Mouse (Mus musculus): ENCODE results near the gene Inpp1. TPM values are rescaled to one million over a fixed set of nuclear protein-coding genes. Genes with fewer than 3 reads are reported as not detected.
"Not testable (repeated sequence)": the region's sequence is repeated elsewhere in the genome, so short reads cannot be mapped to it uniquely, and the experiment has no call there.

Gene Inpp1
- 11.8 and 12.7 TPM in 2 replicates for polyA plus RNA-seq (2012; rRNA removed)

DNA sequence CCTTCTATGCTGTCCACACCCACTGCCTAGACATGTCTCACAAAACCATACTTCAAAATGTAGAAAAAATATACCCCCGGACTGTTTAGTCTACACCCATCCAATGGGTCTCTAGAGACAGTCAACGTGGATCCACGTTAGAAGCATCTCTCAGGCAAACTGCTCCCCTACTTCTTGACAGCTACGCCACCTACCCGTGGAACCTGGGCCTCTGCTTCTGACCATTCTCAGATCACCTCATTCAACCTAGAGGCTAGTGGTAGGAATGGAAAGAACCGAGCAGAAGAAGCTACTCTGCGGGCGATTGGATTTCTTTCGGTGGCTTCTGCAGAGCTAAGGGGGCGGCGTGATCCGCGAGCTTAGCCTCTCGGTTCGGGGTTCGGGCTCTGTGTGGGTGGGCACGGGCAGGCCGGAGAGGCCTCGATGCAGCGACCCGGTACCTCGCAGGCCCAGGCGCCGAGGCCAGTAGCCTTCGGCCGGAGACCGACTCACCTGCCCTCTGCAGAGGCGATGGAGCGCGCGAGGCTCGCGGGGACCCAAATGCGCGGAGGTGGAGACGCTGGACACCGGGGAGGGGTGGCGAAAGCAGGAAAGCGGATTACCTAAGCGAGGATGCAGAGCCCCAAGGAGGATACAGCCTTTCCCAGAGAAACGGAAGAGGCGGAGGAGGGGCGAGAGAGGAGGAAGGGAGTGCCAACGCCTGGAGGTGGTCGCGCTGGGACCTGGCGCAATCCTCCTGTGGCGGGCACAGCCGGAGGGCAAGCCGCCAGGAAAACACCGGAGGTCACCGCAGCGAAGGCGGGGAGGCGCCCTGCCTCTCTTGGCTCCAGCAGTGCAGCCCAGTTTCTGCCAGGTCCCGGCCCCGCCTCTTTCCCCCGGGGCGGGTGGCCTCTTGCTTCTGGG, at the start of gene Inpp1:
TSS of gene Inpp1 (minus strand) at position 779 of the 903 bp plus-strand sequence.
- no peak for DNase-seq (ENCODE audit: low read depth)

DNA sequence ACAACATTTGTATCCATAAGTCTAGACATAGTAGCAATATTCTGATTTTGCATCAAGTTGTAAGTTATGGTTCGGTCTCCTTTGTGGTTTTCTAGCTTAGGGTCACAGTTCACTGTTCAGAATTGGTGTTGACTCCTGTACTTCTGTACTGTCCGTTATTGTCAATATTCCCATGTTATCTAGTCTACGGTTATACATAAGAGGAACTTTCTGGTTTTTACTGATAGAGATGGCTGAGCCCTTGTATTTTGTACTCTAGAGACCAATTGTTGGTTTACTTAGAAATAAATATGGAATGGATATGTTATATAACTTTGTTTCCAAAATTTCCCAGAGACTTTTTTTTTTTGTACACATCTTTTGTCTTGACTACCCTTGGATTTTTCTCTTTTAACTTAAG, 48.5 kb upstream of the Inpp1 start:
- no peak for DNase-seq (ENCODE audit: low read depth)

DNA sequence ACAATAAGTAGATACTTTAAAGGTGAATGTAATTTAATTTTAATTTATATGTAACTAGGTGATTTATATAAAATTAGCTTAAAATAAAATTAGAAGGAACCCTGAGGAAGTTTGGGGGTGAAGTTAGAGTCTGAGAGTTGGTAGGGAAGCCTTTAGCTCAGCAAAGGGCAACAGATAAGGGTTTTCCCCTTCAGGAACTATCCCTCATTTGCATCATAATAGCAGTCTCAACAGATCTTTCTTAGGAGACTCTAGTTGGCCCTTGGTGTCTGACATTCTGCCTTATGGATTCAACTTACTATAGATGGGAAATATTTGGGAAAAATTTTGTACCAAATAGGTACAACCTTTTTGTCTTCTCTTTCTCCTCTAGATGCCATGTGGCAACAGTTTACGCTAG, 46.7 kb upstream of the Inpp1 start:
- no peak for DNase-seq (ENCODE audit: low read depth)

DNA sequence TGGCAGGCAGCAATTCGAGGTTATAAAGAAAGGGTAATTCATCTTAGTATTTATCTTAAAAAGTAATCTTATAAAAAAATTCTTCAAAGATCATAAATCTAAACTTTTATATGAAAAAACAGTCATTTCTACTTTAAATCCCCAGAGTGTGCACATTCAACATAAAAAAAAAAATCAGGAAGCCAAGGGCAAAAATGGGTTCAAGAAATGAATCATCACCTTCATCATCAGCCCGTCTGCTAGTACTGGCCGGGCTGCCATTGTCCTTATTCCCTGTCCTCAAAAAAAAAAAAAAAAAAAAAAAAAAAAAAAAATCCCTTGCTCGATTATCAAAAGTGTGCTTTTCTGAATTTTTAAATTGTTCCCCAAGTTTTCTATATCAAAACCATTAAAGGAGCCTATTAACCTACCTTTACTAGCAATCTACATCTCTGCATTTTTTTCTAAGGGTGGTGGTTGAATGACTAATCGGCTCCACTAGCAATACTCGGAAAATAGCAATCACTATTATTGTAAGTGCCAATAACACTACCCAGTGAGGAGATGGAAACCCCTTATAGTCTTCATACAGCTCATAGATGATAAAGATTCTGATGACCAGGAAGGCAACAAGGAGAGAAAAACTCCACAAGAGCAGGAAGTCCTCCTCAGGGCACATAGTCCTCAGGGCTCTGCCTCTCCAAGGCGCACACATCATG, 38.6 kb upstream of the Inpp1 start:
- DNase-seq (ENCODE audit: low read depth) = no peak

DNA sequence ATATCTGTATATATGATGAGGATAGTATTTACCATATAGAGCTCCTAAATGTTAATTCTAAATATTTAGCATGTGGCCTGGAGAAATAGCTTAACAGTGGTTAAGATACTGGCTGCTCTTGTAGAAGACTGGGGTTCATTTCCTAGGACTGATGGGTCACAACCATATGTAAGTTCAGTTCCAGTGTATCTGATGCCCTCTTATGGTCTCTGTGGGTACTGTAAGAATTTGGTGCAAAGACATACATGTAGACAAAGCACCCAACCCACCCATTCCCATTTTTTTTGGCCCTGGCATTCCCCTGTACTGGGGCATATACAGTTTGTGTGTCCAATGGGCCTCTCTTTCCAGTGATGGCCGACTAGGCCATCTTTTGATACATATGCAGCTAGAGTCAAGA, 36.5 kb upstream of the Inpp1 start:
- not testable (repeated sequence) for DNase-seq (ENCODE audit: low read depth)

DNA sequence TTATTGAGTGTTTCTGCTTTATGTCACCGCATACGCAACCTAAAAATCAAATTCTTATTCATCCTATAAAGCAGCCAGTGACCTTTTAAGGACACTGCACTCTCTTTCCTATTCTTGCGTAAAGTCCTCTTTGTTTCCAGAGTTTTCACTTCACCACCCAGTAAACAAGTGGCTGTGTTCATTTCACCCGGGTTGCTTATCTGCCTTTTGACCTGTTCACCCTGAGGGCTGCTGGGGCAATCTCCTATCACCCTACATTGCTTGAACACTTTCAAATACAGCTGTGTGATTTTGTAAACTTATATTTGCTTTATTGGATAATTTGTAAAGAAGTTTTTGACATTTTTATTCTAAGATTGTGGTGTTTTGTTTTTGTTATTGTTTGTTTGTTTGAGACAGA, 31.9 kb upstream of the Inpp1 start:
- no peak for DNase-seq (ENCODE audit: low read depth)

DNA sequence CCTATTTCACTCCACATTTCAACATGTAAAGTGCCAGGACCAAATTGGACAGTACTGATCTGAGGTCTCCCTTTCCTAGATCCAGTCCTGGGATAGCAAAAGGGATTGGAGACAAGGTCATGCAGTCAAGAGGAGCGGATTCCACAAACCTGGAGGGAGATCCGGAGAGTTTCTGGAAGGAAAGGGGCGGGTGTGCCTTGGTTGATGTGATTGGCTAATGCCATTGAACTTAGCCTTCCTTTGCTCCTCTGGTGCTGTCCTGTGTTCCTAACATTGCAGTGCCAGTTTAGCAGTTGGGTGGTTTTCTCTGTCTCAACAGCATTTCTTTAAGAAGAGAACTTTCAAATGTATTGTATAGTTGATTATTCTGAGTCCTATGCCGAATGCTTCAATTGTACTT, 29.1 kb upstream of the Inpp1 start:
- DNase-seq (ENCODE audit: low read depth) = no peak

DNA sequence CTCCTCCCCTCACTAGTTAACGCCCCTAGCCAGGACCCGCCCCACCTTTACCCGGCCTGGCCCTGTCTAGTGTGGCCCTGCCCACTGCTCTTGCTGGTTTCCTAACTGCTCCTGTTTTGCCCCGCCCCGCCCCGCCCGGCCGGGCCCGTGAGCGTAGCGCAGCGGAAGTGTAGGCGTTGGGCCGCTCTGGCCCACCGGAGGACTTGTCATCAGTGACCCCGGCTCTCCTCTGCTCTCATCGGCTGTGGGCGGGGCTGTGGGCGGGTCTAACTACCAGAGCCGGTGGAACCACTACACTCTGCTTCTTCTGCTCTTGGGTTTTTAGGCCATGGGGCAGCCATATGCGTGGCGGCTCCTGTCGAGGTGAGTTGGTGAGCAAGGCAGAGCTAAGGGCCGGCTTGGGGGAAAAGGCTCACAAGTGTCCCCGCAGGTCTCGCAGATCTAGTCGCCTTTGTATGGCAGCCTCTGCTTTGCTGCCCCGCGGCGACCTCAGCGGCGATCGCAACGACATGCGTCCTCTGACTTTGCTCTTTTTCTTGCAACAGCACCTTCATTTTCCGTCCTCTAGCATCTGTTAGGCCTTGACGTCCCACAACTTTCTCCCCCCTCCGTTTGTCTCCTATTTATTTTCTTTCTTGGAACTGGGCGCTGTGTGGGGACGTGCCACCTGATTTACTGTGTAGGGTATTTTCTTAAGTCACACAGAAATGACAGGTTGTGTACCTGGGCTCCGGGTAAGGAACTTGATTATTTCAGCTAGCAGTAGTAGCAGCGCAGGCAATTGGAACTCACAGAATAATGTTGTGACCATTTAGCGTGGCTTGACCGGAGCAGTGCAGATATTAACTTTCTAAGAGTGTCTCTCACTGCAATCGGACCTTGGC, 27.5 kb upstream of the Inpp1 start, which contains the start of gene Hibch:
TSS of gene Hibch (plus strand) at position 148 of the 884 bp plus-strand sequence.
- peak; percentile 71 for DNase-seq (ENCODE audit: low read depth)

DNA sequence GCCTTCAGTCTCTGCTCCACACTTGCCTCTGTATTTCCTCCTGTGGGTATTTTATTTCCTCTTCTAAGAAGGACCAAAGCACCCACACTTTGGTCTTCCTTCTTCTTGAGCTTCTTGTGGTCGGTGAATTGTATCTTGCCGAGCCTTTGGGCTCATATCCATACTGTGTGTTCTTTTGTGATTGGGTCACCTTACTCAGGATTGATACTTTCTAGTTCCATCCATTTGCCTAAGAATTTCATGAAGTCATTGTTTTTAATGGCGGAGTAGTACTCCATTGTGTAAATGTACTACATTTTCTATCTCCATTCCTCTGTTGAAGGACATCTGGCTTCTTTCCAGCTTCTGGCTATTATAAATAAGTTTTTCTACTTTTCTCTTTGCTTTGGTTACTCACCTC, 26.9 kb upstream of the Inpp1 start:
- DNase-seq (ENCODE audit: low read depth) = no peak

DNA sequence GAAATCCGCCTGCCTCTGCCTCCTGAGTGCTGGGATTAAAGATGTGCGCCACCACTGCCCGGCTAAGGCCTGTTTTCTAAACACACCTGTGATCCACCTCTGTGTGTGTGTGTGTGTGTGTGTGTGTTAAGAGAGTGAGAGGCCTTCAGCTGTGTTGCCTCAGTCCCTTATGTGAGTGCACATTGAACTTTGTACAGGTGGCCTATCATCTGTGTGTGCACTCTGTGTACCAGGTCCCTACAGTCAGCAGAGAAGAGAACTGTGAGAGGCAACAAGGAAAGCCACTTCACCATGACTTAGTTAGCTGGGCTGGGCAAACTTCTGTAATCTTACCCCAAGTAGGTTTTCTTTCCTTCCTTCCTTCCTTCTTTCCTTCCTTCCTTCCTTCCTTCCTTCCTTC, 21.6 kb upstream of the Inpp1 start:
- DNase-seq (ENCODE audit: low read depth) = no peak

DNA sequence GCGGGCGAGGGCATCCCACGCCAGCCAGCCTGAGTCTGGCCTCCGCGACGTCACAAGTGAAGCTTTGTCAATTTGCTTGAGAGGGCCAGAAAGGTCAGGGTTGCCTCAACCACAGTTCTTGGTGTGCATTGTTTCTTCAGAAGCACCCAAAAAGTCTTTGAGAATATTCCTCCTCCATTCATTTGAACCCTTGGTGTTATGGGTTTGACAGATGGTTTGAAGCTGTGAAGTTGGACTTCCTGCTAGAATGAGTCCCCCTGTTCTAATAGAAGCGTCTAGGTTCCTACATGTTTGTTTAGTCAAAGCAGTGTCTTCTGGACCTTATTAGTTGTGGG, 292 bp upstream of the Inpp1 start:
- DNase-seq (ENCODE audit: low read depth) = no peak

DNA sequence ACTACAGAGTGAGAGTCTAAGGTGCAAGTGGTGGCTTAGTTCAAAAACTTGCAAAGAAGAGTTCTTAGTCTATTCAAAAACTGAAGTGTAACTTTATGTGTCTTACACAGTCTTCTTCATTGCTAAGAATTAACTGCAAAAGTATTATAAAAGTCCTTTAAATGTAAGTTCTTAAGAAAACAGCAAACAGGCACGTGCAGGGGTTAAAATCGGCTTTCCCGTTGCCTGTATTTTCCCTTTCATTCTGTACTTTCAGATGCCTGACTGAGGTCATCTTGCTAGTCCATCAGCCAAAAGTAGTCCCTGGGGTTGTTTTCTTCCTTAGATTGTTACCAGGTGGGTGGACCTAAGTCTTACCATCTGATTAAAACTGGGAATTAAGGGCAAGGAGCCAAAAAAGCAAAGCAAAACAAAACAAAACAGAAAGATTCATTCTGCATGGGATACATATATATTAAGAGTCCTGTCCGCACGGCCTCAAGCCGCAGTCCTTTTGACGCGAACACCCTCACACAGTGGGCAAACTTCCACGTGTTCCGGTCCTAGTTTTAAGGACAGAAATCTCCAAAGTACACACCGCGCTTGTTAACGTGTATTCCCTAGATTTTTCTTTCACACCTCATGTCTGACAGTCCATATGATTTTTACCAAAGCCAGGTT, 1.1 kb downstream of the Inpp1 start:
- DNase-seq (ENCODE audit: low read depth) = no peak

DNA sequence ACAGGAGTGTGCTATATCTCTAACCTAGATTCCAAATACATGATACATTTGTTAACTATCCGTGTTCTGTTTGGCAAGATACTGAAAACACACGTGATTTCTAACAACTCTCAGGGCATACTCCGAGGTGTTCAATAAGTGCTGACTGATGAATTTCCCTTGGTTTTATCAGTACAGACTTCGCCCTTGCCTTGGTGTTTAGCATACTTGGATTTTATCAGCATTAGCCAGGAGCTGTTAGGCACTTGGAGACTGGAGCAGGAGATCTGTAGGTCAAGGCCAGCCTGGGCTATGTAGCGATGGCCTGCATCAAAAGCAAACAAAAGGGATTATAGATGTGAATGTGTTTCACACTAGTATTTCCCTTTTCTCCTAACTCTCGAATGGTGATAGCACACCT, 9.0 kb downstream of the Inpp1 start:
- no peak for DNase-seq (ENCODE audit: low read depth)

DNA sequence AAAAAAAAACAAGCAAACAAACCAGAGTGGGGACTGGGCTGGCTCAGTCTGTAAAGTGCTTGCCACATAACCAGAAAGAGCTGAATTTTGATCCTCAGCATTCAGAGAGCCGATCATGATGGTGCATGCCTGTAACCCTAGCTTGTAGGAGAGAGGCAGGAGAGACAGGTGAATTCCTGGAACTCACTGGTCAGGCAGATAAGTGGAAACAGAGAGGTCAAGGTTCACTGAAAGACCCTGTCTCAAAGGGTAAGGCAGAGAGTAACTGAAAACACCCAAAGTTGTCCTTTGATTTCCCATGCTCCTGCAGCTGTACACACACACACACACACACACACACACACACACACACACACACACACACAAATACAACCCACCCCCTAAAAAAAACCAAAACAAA, 12.4 kb downstream of the Inpp1 start:
- no peak for DNase-seq (ENCODE audit: low read depth)

DNA sequence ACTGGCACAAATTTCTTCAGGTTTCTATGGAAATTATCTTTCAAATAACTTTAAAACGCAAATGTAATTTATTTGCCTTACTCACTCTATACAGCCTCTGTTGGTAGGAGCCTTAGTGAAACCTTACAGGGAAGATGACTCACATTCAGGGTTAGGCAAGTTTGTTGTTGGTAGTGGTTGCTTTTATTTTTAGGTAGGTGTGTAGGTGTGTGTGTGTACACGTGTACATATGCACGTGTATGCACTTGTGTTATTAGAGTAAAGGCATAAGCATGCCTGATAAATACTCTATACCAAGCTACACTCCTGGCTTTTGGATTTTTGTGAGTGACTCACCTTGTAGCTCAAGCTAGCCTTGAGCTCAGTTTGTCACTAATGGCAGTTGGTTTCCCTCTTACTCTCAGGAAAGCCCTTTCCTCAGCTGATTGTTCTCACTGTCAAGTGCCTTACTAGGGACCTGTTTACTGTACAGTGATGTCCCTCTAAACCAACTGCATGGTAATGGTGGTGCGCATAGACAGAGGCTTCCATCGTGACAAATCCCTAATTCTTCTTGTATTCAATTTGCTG, 15.0 kb downstream of the Inpp1 start:
- DNase-seq (ENCODE audit: low read depth) = no peak

DNA sequence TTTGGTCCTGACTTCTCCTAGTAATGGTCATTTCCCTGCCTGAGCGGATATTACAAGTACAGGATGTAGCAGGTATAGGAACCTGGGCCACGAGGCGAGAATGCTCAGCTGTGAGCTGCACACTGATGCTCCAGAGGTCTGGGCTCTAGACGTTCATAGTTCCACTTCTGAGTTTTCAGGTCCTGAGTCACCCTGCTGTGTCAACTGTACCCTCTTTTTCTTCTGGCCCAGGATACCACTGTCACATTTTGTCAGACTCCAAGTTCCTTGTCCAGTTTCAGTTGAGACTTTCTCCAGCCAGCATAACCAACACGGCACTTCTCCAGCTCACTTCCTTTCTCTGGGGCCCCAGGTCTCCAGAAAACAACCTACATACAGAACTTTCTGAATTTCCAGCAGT, 15.8 kb downstream of the Inpp1 start:
- DNase-seq (ENCODE audit: low read depth) = no peak

DNA sequence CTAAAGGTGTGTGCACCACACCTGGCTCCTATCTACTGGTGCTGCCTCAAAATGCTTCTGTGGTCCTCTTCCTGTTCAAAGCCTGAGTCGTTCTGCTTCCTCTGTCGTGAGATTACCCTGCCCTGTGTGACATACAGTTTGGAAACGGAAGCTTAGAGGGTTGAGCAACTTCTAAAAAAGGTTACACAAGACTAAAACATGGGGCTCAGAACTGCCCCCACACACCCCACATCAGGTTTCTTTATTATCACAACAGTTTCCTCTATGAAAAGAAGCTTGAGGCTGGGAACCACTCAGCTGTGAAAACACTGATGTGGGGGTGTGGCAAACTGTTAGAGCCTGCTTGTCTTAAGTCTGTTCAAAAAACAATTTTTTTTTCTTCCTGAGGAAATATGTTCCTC, 17.1 kb downstream of the Inpp1 start:
- no peak for DNase-seq (ENCODE audit: low read depth)

DNA sequence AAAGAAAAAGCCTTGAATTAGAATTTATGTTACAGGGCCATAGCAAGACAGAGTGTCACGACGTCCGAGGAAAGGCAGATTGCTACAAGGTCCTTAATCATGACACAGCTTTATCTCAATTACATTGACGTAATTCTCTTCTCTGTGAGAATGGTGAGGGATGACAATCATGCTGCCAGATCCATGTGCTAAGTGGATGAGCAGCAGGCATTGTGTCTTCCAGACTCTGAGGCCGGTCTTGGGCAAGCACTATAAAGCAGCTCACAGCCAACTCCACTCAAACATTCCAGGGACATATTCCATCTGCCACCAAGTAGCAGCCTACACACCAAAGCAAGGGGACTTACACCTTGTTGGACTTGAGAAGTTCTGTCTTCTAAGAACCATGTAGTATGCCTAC, 17.7 kb downstream of the Inpp1 start:
- no peak for DNase-seq (ENCODE audit: low read depth)

DNA sequence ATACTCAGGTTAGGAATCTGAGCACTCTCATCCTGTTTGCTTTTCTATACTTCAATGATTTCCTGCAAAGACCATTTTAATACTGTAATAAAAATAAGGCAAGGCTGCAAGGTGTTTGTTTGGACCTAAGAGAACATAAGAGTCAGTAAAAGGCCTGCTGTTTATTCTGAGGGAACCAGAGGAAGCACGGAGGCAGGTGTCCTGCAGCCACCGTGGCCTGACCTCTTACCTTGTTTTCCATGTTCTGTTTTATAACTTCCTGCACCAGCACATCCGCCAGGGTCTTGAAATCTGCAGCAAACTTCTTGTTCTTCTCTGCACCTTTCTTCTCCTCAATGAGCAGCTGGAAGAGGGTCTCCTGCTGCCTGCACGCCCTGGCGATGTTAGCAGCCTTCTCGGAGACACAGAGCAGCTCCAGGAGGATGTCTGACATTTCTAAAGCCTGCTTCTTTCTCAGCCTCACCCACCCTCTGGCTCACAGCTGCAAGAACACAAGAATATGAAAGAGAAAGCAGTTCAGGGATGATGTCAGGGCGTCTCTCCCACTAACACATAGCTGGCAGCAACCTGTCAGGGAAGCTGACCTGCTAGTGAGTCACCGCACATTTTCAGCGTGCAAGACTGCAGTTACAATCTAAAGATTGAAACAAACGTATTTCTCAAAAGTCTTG, 18.3 kb downstream of the Inpp1 start:
- DNase-seq (ENCODE audit: low read depth) = no peak

DNA sequence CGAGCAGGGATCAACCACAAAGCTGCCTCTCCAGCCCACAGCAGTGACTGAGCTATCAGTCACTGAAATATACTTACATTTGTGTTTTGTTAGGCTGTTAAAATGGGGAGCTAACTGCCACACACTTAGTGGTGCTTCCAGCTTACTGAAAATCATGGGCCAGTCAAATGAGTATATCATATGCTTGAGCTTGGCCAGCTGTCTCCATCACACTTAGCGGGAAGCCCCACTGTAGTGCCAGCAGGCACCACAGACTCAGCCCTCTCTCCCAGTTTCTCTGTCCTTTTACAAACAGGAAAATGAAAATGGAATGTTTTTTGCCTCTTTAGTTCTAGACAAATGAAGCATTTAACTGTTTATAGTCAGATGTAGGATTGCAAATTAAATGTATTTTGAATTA, 21.6 kb downstream of the Inpp1 start:
- no peak for DNase-seq (ENCODE audit: low read depth)

DNA sequence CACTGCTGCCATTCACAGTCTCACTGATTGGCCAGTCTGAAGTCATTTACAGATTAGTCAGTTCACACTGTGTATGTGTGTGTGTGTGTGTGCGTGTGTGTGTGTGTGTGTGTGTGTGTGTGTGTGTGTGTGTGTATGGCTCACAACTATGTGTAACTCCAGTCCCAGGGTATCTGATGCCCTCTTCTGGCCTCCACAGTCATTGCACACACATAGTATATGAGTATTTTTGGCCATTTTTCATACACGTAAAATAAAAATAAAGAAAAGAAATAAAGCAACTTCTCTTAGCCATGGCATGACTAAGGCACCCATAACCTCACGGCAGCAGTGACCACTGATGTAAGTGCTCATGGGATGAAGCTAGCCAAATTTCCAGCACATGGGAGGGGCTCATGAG, 23.8 kb downstream of the Inpp1 start:
- no peak for DNase-seq (ENCODE audit: low read depth)

All from gonadal fat pad, adult 2 months (tissue).